Mouse (Mus musculus): Measurements from ENCODE around the gene Shd. TPM values are rescaled to one million over a fixed set of nuclear protein-coding genes. Genes with fewer than 3 reads are reported as not detected.

The Shd gene
- polyA plus RNA-seq, 1 experiment from 2014 or later: 109 TPM

- H3K27me3 ChIP-seq (replicated peaks; ENCODE audit: control insufficient read depth, insufficient read depth, low read length): no peaks in the 10 kb centered on the region
- no peaks in the 10 kb centered on the region for H3K9me3 ChIP-seq (replicated peaks; ENCODE audit: control insufficient read depth, low read length)
- no peak overlapping the region for H3K9ac ChIP-seq (ENCODE audit: low read length)
- peaks cover 73% of the 10 kb centered on the region for H3K36me3 ChIP-seq (ENCODE audit: control insufficient read depth, insufficient read depth, low read length)
- no peak overlapping the region for H3K4me2 ChIP-seq (ENCODE audit: low read length)
- H3K27ac ChIP-seq (ENCODE audit: low read depth, low read length): no peak overlapping the region
- no peak for DNase-seq (ENCODE audit: low spot score)
- no peak overlapping the region for H3K4me3 ChIP-seq (ENCODE audit: low read depth, low read length)
- no peaks in the 10 kb centered on the region for H3K4me1 ChIP-seq (ENCODE audit: control insufficient read depth, insufficient read depth, low read length)
- no peak for ATAC-seq
- WGBS: 92% methylated on average over 7 of the region's 7 CpGs
These were observed 47.6 kb downstream of the Shd start for GRCm38 (mm10) chr17:56017848-56018247.

DNA sequence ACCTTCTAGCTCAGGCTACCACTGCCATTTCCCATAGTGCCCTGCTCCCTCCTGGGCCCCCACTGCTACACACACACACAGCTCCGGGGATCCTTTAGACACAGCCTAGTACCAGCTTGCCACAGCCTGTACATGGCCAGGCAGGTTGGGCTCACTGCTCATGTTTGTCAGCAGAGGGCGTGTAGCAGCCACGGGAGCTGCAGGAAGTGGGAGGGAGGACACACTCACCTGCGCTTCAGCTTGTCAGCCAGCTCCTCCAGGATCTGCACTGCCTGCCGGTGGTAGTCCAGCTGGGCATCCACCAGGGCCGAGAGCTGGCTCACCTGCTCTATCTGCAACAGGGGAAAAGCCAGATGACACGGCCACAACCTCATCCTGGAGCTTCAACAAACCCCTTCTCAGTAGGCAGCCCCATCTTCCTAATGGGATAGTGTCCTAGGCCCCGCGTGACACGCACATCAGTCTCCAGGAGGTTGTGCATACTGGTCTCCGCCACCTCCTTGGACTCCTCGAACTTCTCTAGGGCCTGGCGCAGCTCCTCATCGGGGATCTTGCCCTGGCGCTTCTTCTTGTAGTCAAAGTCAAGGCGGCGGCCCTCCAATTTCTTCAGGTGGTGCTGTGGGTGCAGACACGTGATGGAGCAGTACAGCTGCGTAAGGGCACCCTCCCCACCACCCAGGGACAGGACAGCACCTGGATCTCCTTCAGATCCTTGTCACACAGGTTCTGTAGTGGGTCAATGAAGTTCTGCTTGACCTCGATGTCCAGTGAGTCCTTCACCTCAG lies 48.3 kb downstream of the Shd start:
- Histone ChIP-seq H3K36me3 (ENCODE audit: control insufficient read depth, insufficient read depth, low read length) (peaks cover 67% of the 10 kb centered on the region), H3K9me3 (replicated peaks; ENCODE audit: control insufficient read depth, low read length) (no peaks in the 10 kb centered on the region), H3K4me3 (ENCODE audit: low read depth, low read length) (no peak overlapping the region), H3K27ac (ENCODE audit: low read depth, low read length) (no peak overlapping the region), H3K4me2 (ENCODE audit: low read length) (no peak overlapping the region), H3K27me3 (replicated peaks; ENCODE audit: control insufficient read depth, insufficient read depth, low read length) (no peaks in the 10 kb centered on the region), H3K9ac (ENCODE audit: low read length) (no peak overlapping the region), H3K4me1 (ENCODE audit: control insufficient read depth, insufficient read depth, low read length) (no peaks in the 10 kb centered on the region)
- 77% methylated on average over 20 of the region's 20 CpGs for WGBS
- peak; percentile 36 for DNase-seq (ENCODE audit: low spot score)
- peak; percentile 27; the same call in 1 of the 2 replicates for ATAC-seq

- H3K36me3 ChIP-seq (ENCODE audit: control insufficient read depth, insufficient read depth, low read length): peaks cover 50% of the 10 kb centered on the region
- WGBS: 95% methylated on average over 6 of the region's 6 CpGs
- DNase-seq (ENCODE audit: low spot score): no peak
These were observed 50.3 kb downstream of the Shd start for GRCm38 (mm10) chr17:56020400-56021084.

GRCm38 (mm10) chr17:56021161-56021910 lies 51.1 kb downstream of the Shd start:
- no peak overlapping the region for H3K4me2 ChIP-seq (ENCODE audit: low read length)
- ATAC-seq (no peak), DNase-seq (ENCODE audit: low spot score) (no peak)
- H3K27ac ChIP-seq (ENCODE audit: low read depth, low read length): no peak overlapping the region; the same call in 1 of the 2 replicates
- 93% methylated on average over 4 of the region's 4 CpGs for WGBS
- no peaks in the 10 kb centered on the region for H3K4me1 ChIP-seq (ENCODE audit: control insufficient read depth, insufficient read depth, low read length)
- H3K27me3 ChIP-seq (replicated peaks; ENCODE audit: control insufficient read depth, insufficient read depth, low read length): no peaks in the 10 kb centered on the region
- no peak overlapping the region for H3K9ac ChIP-seq (ENCODE audit: low read length)
- H3K36me3 ChIP-seq (ENCODE audit: control insufficient read depth, insufficient read depth, low read length): peaks cover 42% of the 10 kb centered on the region
- no peak overlapping the region for H3K4me3 ChIP-seq (ENCODE audit: low read depth, low read length)
- H3K9me3 ChIP-seq (replicated peaks; ENCODE audit: control insufficient read depth, low read length): no peaks in the 10 kb centered on the region

More at GRCm38 (mm10) chr17:56020400-56021084, 50.3 kb downstream of the Shd start:
- no peaks in the 10 kb centered on the region for H3K4me1 ChIP-seq (ENCODE audit: control insufficient read depth, insufficient read depth, low read length)
- H3K4me2 ChIP-seq (ENCODE audit: low read length): no peak overlapping the region
- no peak overlapping the region for H3K9ac ChIP-seq (ENCODE audit: low read length)
- no peaks in the 10 kb centered on the region for H3K27me3 ChIP-seq (replicated peaks; ENCODE audit: control insufficient read depth, insufficient read depth, low read length)
- H3K9me3 ChIP-seq (replicated peaks; ENCODE audit: control insufficient read depth, low read length): no peaks in the 10 kb centered on the region
- H3K27ac ChIP-seq (ENCODE audit: low read depth, low read length): no peak overlapping the region; the same call in 1 of the 2 replicates
- no peak for ATAC-seq
- no peak overlapping the region for H3K4me3 ChIP-seq (ENCODE audit: low read depth, low read length)

DNA sequence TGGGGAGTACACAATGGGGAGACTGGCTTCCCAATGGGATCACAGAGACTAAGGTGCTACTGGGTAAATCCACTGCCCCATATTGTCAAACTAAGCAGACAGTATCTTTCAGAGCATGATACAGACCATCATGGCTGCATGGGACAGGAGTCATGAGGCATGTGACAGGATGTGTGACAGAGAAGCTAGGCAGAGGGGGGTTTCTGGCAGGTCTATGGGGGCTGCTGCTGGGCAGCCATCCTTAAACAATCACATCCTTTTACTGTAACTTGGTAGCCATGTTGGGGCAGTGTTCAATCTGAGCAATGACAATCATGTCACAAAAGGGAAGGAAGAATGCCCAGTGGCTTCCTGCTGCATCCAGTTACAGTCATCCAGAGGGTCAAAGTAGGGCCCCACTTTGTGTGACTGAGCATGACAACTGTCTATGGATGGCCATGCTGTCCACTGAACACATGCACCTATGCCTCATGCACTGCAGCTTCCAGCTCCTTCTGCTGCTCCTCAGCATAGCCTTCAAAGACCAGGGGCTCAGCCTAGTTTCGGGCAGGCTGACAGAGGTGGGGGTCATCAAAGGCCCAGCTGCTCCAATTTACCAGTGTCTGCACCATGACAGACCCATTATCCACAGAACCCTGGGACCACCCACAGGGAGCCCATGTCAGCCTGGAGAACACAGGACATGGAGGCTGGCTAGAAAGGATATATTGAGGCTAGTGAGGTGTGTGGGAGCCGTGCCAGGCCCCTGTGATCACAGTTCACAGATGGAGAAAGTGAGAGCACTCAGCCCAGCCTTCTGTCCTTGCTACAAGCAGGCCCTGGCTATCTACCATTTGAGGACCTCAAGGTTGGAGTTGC lies 52.1 kb downstream of the Shd start:
- DNase-seq (ENCODE audit: low spot score) (no peak), ATAC-seq (no peak)
- Histone ChIP-seq H3K9me3 (replicated peaks; ENCODE audit: control insufficient read depth, low read length) (no peaks in the 10 kb centered on the region), H3K4me1 (ENCODE audit: control insufficient read depth, insufficient read depth, low read length) (no peaks in the 10 kb centered on the region), H3K9ac (ENCODE audit: low read length) (no peak overlapping the region), H3K27me3 (replicated peaks; ENCODE audit: control insufficient read depth, insufficient read depth, low read length) (no peaks in the 10 kb centered on the region), H3K4me2 (ENCODE audit: low read length) (no peak overlapping the region), H3K27ac (ENCODE audit: low read depth, low read length) (0 out of 2 replicates have a peak overlapping the region, but pooled peaks have one; percentile 10), H3K36me3 (ENCODE audit: control insufficient read depth, insufficient read depth, low read length) (peaks cover 32% of the 10 kb centered on the region), H3K4me3 (ENCODE audit: low read depth, low read length) (no peak overlapping the region)
- WGBS: 64% methylated on average over 2 of the region's 2 CpGs

DNA sequence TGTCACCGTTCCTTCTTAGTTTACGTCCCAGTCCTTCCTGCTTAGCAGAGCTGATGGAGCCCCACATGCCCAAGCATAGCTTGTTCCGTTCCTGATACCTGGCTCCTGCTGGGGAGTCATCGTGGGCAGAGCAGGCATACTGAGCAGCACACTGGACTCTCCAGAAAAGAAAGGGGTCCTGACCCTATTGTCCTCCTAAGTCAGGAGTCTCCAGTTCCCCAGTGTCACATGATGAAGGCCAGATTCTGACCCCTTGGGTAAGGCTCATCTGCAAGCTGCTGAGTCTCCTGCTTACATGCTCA lies 52.7 kb downstream of the Shd start:
- ATAC-seq (no peak), DNase-seq (ENCODE audit: low spot score) (no peak)
- Histone ChIP-seq H3K4me1 (ENCODE audit: control insufficient read depth, insufficient read depth, low read length) (no peaks in the 10 kb centered on the region), H3K4me2 (ENCODE audit: low read length) (no peak overlapping the region), H3K36me3 (ENCODE audit: control insufficient read depth, insufficient read depth, low read length) (peaks cover 26% of the 10 kb centered on the region), H3K27me3 (replicated peaks; ENCODE audit: control insufficient read depth, insufficient read depth, low read length) (no peaks in the 10 kb centered on the region), H3K27ac (ENCODE audit: low read depth, low read length) (no peak overlapping the region), H3K4me3 (ENCODE audit: low read depth, low read length) (no peak overlapping the region), H3K9me3 (replicated peaks; ENCODE audit: control insufficient read depth, low read length) (no peaks in the 10 kb centered on the region), H3K9ac (ENCODE audit: low read length) (no peak overlapping the region)
- 87% methylated on average over 4 of the region's 4 CpGs for WGBS

GRCm38 (mm10) chr17:56023386-56023785 lies 53.1 kb downstream of the Shd start:
- DNase-seq (ENCODE audit: low spot score) (no peak), ATAC-seq (no peak)
- Histone ChIP-seq H3K9me3 (replicated peaks; ENCODE audit: control insufficient read depth, low read length) (no peaks in the 10 kb centered on the region), H3K27me3 (replicated peaks; ENCODE audit: control insufficient read depth, insufficient read depth, low read length) (no peaks in the 10 kb centered on the region), H3K27ac (ENCODE audit: low read depth, low read length) (no peak overlapping the region), H3K4me1 (ENCODE audit: control insufficient read depth, insufficient read depth, low read length) (no peaks in the 10 kb centered on the region), H3K4me3 (ENCODE audit: low read depth, low read length) (no peak overlapping the region), H3K9ac (ENCODE audit: low read length) (no peak overlapping the region), H3K4me2 (ENCODE audit: low read length) (no peak overlapping the region), H3K36me3 (ENCODE audit: control insufficient read depth, insufficient read depth, low read length) (peaks cover 23% of the 10 kb centered on the region)
- WGBS: 92% methylated on average over 5 of the region's 5 CpGs

DNA sequence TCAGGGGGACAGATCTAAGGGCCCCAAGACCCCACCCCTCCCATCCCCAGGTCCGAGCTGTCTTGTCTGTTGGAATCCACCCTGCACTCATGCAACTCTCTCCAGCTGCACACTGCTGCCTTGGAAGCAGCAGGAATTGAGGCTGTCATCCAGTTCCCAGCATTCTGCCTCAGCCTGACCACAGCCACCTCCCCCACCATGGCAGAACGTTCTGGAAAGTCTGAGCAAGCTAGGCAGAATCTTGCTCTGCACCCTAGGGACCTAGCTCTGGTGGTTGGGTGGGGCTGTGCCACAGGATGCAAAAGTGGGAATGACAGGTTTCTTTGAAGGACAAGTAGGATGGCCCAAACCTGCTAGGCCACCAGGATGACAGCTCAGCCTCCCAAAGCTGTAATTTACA lies 54.2 kb downstream of the Shd start:
- Histone ChIP-seq H3K4me2 (ENCODE audit: low read length) (no peak overlapping the region), H3K4me3 (ENCODE audit: low read depth, low read length) (no peak overlapping the region), H3K9ac (ENCODE audit: low read length) (no peak overlapping the region), H3K27ac (ENCODE audit: low read depth, low read length) (no peak overlapping the region), H3K36me3 (ENCODE audit: control insufficient read depth, insufficient read depth, low read length) (peaks cover 24% of the 10 kb centered on the region), H3K9me3 (replicated peaks; ENCODE audit: control insufficient read depth, low read length) (no peaks in the 10 kb centered on the region), H3K27me3 (replicated peaks; ENCODE audit: control insufficient read depth, insufficient read depth, low read length) (no peaks in the 10 kb centered on the region), H3K4me1 (ENCODE audit: control insufficient read depth, insufficient read depth, low read length) (no peaks in the 10 kb centered on the region)
- no peak for ATAC-seq
- no peak for DNase-seq (ENCODE audit: low spot score)
- WGBS: 78% methylated on average over 2 of the region's 2 CpGs
